Mouse (Mus musculus) lung, postnatal 0 days (tissue): ENCODE data around the gene Caprin2.

Experiments
- CTCF ChIP-seq: IDR thresholded peaks from 2 replicates; pipeline ENCODE4 v1.5.1; 2016; ENCODE audit warnings: antibody characterized with exemption, mild to moderate bottlenecking
- EP300 ChIP-seq: IDR thresholded peaks from 2 replicates; pipeline ENCODE4 v1.6.1; 2016; ENCODE audit warnings: antibody characterized with exemption, mild to moderate bottlenecking, control low read depth

DNA sequence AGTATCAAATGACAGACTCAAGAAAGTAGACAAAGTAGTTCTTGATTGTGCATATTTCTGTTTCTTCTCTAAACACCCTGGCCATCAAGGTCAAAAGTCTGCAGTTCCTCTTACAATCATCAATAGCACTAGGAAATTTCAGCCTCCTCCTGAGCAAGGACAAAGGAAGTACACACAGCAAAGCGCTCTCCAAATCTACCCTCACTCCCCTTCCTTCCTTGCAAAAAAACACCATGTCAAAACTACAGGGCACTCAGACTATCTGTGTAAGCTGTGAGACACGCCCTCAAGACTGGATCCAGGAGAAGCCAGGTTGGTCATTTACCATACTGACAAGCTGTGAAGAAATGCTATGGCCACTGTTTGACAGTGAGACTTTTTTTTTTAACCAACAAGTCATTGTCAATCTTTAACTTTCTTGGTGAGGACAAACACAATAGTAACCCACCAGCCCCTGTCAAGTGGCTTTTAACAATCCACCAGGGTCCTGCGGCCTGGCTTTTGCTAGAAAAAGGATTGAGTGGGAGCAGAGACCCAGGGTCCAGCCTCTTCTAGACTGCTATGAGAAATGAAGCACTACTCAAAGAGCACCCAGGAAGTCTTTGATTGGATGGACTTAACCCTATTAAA, 39.0 kb upstream of the Caprin2 start:
- TF ChIP-seq CTCF (no peak), EP300 (no peak)
